Mouse (Mus musculus) lung, postnatal 0 days (tissue): ENCODE measurements at regions not wholly inside any gene's neighbourhood (a gene's known extent, or its start where the extent isn't known, plus 50 kb on each side); places are given as distances from the start of the nearest gene placed in this dataset.
A peak's percentile ranks its signal among the peaks of the same experiment; 100 is the strongest.

Experiments used
- ATAC-seq: fragments of 200-750 bp; cut with Nextera tagmentation; 2 replicates; pipeline ENCODE4 v1.8.0; 2017; ENCODE audit warnings: moderate library complexity
- DNase-seq: peaks from one replicate; pipeline ENCODE4 v3.0.0-alpha.2; 2016; ENCODE audit warnings: low spot score
- H3K27ac ChIP-seq: fragments of 300-500 bp; sonication (generic); 2 replicates; pipeline ENCODE4 v1.5.1; 2014; ENCODE audit warnings: antibody characterized with exemption, mild to moderate bottlenecking, low read length, mixed read lengths
- H3K27me3 ChIP-seq: fragments of 300-500 bp; sonication (generic); replicated peaks from 2 replicates; pipeline ENCODE4 v1.6.1; 2014; ENCODE audit warnings: low read length, mixed read lengths; ENCODE audit not compliant: insufficient read depth
- H3K36me3 ChIP-seq: fragments of 300-500 bp; sonication (generic); 2 replicates; pipeline ENCODE4 v1.6.1; 2014; ENCODE audit warnings: low read length, mixed read lengths; ENCODE audit not compliant: insufficient read depth
- H3K4me1 ChIP-seq: fragments of 300-500 bp; sonication (generic); 2 replicates; pipeline ENCODE4 v1.6.1; 2014; ENCODE audit warnings: antibody characterized with exemption, low read depth, low read length, mixed read lengths; ENCODE audit not compliant: insufficient read depth
- H3K4me2 ChIP-seq: fragments of 300-500 bp; sonication (generic); replicated peaks from 2 replicates; pipeline ENCODE4 v1.6.1; 2014; ENCODE audit warnings: low read depth, mild to moderate bottlenecking, low read length, moderate library complexity, mixed read lengths
- H3K4me3 ChIP-seq: fragments of 300-500 bp; sonication (generic); 2 replicates; pipeline ENCODE4 v1.5.1; 2014; ENCODE audit warnings: low read depth, low read length
- H3K9ac ChIP-seq: fragments of 300-500 bp; sonication (generic); replicated peaks from 2 replicates; pipeline ENCODE4 v1.6.1; 2014; ENCODE audit warnings: low read depth, mild to moderate bottlenecking
- H3K9me3 ChIP-seq: fragments of 300-500 bp; sonication (generic); 2 replicates; pipeline ENCODE4 v1.6.1; 2016; ENCODE audit warnings: low read length, mixed read lengths
- CTCF ChIP-seq: IDR thresholded peaks from 2 replicates; pipeline ENCODE4 v1.5.1; 2016; ENCODE audit warnings: antibody characterized with exemption, mild to moderate bottlenecking
- EP300 ChIP-seq: IDR thresholded peaks from 2 replicates; pipeline ENCODE4 v1.6.1; 2016; ENCODE audit warnings: antibody characterized with exemption, mild to moderate bottlenecking, control low read depth
- WGBS: fragments of 180-500 bp; shearing (Covaris S2); extraction: QIAGEN DNeasy Blood & Tissue Kit; methylation state at CpG from one replicate; pipeline ENCODE4 v1.1.7; 2014; 5-methylcytosine and 5-hydroxymethylcytosine counted together

DNA sequence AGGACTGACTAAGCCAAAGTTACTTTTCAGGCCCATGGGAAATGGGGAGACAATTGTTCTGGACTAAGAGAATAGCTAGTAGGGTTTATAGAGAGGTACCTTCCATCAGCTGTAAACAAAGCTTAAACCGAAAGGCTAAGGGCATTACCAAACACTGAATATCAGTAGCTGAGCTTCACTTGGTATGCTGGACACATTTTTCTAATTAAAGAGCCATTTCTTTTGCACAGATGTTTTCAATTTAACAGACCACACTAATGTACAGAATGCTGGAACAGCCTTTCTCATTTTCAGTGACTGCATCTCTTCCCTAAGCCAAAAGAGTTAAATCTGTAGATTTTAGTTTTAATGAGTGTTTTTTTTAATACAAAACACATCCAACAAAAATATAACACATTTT is 593.8 kb upstream of the Akr1e1 start:
- Histone ChIP-seq H3K27me3 (no peaks in the 10 kb centered on the region), H3K27ac (no peak overlapping the region), H3K36me3 (no peaks in the 10 kb centered on the region), H3K4me3 (no peak overlapping the region), H3K9me3 (no peaks in the 10 kb centered on the region), H3K9ac (no peak overlapping the region), H3K4me2 (no peak overlapping the region), H3K4me1 (no peaks in the 10 kb centered on the region)
- no peak for TF ChIP-seq CTCF
- no peak for TF ChIP-seq EP300
- 74% methylated on average over 1 of the region's 1 CpGs for WGBS
- DNase-seq = no peak
- ATAC-seq = no peak

DNA sequence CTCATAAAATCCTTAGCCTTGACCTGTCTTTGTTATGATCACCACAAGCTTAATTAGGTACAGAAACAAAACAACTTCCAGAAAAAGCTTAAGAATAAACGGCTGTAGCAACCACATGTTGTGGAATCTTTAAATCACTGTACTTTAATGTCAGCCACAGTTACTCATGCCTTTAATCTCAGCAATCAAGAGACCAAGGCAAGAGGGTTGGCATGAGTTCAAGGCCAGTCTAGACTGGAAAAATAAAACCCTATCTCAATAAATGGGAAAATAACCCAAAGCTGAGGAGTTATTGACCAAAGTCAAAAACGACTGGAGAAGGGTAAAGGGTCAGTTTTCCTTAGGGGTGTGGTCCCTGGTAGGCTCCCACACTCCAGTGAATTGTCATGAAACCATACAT is 595.2 kb upstream of the Akr1e1 start:
- no peak overlapping the region for H3K4me2 ChIP-seq
- H3K9ac ChIP-seq = no peak overlapping the region
- WGBS = 34% methylated on average over 2 of the region's 2 CpGs
- TF ChIP-seq CTCF (no peak), EP300 (no peak)
- H3K9me3 ChIP-seq = no peaks in the 10 kb centered on the region
- no peaks in the 10 kb centered on the region for H3K27me3 ChIP-seq
- no peak; the same call in 1 of the 2 replicates for ATAC-seq
- no peak overlapping the region for H3K27ac ChIP-seq
- peak; percentile 34 for DNase-seq
- no peak overlapping the region for H3K4me3 ChIP-seq
- no peaks in the 10 kb centered on the region for H3K36me3 ChIP-seq
- no peaks in the 10 kb centered on the region for H3K4me1 ChIP-seq

GRCm38 (mm10) chr13:5211659-5212058 is 602.7 kb upstream of the Akr1e1 start:
- Histone ChIP-seq H3K4me3 (no peak overlapping the region), H3K9me3 (no peaks in the 10 kb centered on the region), H3K36me3 (no peaks in the 10 kb centered on the region), H3K4me1 (no peaks in the 10 kb centered on the region), H3K4me2 (no peak overlapping the region), H3K27ac (no peak overlapping the region), H3K27me3 (no peaks in the 10 kb centered on the region), H3K9ac (no peak overlapping the region)
- ATAC-seq (no peak), DNase-seq (no peak)
- 86% methylated on average over 1 of the region's 1 CpGs for WGBS
- TF ChIP-seq EP300 = no peak
- no peak for TF ChIP-seq CTCF

GRCm38 (mm10) chr13:5229476-5229875 is 620.5 kb upstream of the Akr1e1 start:
- TF ChIP-seq CTCF (no peak), EP300 (no peak)
- no peaks in the 10 kb centered on the region for H3K9me3 ChIP-seq
- no peak overlapping the region for H3K9ac ChIP-seq
- no peak overlapping the region for H3K27ac ChIP-seq
- 46% methylated on average over 3 of the region's 3 CpGs for WGBS
- no peaks in the 10 kb centered on the region for H3K36me3 ChIP-seq
- H3K27me3 ChIP-seq = no peaks in the 10 kb centered on the region
- H3K4me1 ChIP-seq = no peaks in the 10 kb centered on the region
- no peak overlapping the region for H3K4me2 ChIP-seq
- H3K4me3 ChIP-seq = no peak overlapping the region
- DNase-seq (no peak), ATAC-seq (no peak)

DNA sequence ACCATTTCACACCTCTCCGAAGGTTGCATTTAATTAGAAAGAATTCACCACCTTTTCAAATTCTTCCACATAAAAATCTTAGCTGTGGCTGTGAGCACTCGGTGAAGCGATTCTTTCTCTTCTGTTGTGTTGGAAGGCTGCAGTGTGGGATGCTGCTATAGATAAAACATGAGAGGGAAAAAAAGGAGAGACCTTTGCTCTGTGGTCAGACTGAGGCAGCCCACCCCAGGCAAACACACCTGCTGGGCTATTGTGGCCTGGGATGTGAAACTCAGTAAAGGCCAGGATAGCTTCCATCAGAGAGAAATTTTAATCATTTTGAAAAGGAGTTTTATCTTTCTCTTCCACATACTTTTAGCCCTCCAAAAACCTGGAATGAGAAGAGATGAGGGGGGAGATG is 625.3 kb upstream of the Akr1e1 start:
- H3K9ac ChIP-seq = no peak overlapping the region
- WGBS = 86% methylated on average over 3 of the region's 3 CpGs
- H3K9me3 ChIP-seq = no peaks in the 10 kb centered on the region

DNA sequence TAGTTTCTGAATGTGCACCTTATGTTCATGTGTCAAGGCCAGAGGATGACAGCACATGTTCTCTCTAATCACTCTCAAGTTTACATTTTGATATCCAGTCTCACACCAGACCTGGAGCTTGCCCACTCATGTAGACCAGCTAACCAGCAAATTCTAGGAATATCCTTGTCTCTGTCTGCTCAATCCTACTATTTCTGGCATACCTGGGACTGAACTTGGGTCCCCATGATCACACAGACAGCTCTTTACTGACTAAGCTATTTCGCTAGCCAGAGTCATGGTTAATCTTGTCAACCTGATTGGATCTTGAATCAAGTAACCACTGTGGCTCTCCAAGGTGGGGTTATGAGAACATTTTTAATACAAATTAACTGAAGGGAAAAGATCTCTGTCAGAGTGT is 625.9 kb upstream of the Klf6 start:
- ATAC-seq (no peak), DNase-seq (no peak)
- no peaks in the 10 kb centered on the region for H3K9me3 ChIP-seq
- WGBS = 96% methylated on average over 1 of the region's 1 CpGs
- H3K4me2 ChIP-seq = no peak overlapping the region
- no peak overlapping the region for H3K27ac ChIP-seq
- TF ChIP-seq CTCF = no peak
- no peak for TF ChIP-seq EP300
- no peak overlapping the region for H3K4me3 ChIP-seq
- no peaks in the 10 kb centered on the region for H3K27me3 ChIP-seq
- no peaks in the 10 kb centered on the region for H3K36me3 ChIP-seq
- no peaks in the 10 kb centered on the region for H3K4me1 ChIP-seq
- H3K9ac ChIP-seq = no peak overlapping the region

More for the DNA sequence above, 625.3 kb upstream of the Akr1e1 start:
- TF ChIP-seq CTCF (no peak), EP300 (no peak)
- Histone ChIP-seq H3K27me3 (no peaks in the 10 kb centered on the region), H3K36me3 (no peaks in the 10 kb centered on the region), H3K4me2 (no peak overlapping the region), H3K27ac (no peak overlapping the region), H3K4me3 (no peak overlapping the region), H3K4me1 (no peaks in the 10 kb centered on the region)
- no peak for ATAC-seq
- DNase-seq = no peak

- 46% methylated on average over 4 of the region's 4 CpGs for WGBS
Measured at GRCm38 (mm10) chr13:5240541-5240940, 620.7 kb upstream of the Klf6 start.

More at GRCm38 (mm10) chr13:5240541-5240940, 620.7 kb upstream of the Klf6 start:
- Histone ChIP-seq H3K9ac (no peak overlapping the region), H3K36me3 (no peaks in the 10 kb centered on the region), H3K4me2 (no peak overlapping the region), H3K27ac (no peak overlapping the region), H3K4me3 (no peak overlapping the region), H3K9me3 (no peaks in the 10 kb centered on the region), H3K4me1 (no peaks in the 10 kb centered on the region), H3K27me3 (no peaks in the 10 kb centered on the region)
- TF ChIP-seq CTCF (no peak), EP300 (peak; percentile 28; the same call in 1 of the 2 replicates)
- ATAC-seq (no peak), DNase-seq (no peak)
